Mouse (Mus musculus): ENCODE measurements at regions not wholly inside any gene's neighbourhood (a gene's known extent, or its start where the extent isn't known, plus 50 kb on each side); places are given as distances from the start of the nearest gene placed in this dataset.

DNA sequence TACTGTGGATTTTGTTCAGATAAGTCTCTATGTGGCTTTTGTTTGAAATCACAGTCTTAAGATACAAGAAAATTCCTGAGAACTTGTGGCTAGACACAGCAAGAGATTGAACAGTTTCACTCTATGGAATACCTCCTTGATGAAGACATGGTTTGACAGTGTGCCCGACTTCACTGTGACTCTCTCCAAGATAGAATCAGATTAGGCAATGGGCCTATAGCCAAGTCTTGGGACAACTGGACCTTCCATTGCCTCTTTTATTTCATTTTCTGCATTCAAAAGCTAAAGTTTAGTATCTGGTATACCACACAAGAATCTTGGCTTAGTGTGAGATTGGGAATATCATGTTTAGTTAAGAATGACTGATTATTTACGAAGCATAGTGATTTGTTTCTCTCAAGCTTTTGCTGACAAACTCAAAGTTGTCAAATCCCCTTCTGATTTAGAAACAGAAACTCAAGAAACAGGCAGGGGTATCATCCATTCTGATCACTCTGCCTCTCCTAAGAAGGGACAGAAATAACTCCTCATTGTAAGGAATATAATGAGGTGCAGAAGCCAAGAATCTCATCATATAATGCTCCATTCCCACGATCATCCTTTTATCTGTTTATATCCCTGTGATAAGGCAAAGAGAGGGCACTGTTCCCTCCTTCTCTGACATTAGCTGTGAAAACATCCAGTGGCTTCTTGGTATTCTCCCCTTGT lies 317.6 kb upstream of the Rasgrp1 start:
- WGBS (ENCODE audit: insufficient replicate concordance), result 60% methylated on average over 3 of the region's 3 CpGs
- Histone ChIP-seq H3K4me2 (no peak overlapping the region), H3K9ac (no peak overlapping the region), H3K9me3 (replicated peaks) (no peaks in the 10 kb centered on the region), H3K4me3 (replicated peaks) (no peak overlapping the region), H3K36me3 (replicated peaks) (no peaks in the 10 kb centered on the region), H3K27me3 (no peaks in the 10 kb centered on the region), H3K4me1 (replicated peaks) (no peaks in the 10 kb centered on the region), H3K27ac (replicated peaks) (no peak overlapping the region)
- ATAC-seq (ENCODE audit: insufficient read depth), result no peak

DNA sequence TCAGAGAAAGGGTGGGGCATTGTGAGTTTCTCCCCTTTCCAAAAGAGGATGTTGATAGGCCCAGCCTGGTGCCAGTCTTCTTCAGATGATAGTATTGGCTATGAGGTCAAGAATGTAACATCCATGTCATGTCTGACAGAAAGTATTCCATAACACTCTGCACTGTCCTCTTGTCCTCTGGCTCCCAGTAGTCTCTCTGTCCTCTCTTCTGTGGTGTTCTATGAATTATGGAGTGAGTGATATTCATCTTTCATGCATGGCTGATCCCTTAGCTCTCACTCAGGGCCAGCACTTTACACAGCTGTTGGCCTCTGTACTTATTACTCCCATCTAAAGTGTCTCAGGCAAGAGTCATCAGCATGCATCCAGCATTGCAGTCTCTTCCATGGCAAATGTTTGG lies 319.9 kb upstream of the Rasgrp1 start:
- ATAC-seq (ENCODE audit: insufficient read depth), result no peak
- no peaks in the 10 kb centered on the region for H3K36me3 ChIP-seq (replicated peaks)
- no peak overlapping the region for H3K9ac ChIP-seq
- no peaks in the 10 kb centered on the region for H3K9me3 ChIP-seq (replicated peaks)
- H3K4me1 ChIP-seq (replicated peaks), result no peaks in the 10 kb centered on the region
- no peaks in the 10 kb centered on the region for H3K27me3 ChIP-seq
- no peak overlapping the region for H3K4me2 ChIP-seq
- no peak overlapping the region for H3K4me3 ChIP-seq (replicated peaks)
- no peak overlapping the region for H3K27ac ChIP-seq (replicated peaks)

DNA sequence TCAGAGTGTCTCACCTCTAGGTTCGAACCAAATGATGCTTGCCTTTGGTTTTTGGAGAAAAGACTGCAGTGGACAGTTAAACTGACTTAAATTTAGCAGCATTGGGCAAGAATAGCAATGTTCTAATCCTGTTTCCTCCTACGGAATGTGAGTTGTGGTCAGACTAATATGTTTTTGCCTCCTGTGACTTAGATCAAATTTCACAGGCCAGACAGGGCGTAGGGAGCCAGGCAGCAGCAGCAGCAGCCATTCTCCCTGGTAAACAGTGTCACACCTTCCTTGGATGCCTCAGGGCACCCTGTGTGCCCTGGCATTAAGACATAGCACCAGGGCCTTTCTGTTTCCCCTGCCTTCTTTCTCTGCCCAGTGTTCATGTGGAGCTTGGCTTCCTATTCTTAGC lies 323.7 kb upstream of the Rasgrp1 start:
- H3K4me3 ChIP-seq (replicated peaks), result no peak overlapping the region
- no peaks in the 10 kb centered on the region for H3K9me3 ChIP-seq (replicated peaks)
- no peaks in the 10 kb centered on the region for H3K27me3 ChIP-seq
- no peak for ATAC-seq (ENCODE audit: insufficient read depth)
- no peak overlapping the region for H3K4me2 ChIP-seq
- H3K4me1 ChIP-seq (replicated peaks), result no peaks in the 10 kb centered on the region
- H3K27ac ChIP-seq (replicated peaks), result no peak overlapping the region
- WGBS (ENCODE audit: insufficient replicate concordance), result 37% methylated on average over 3 of the region's 3 CpGs
- H3K36me3 ChIP-seq (replicated peaks), result no peaks in the 10 kb centered on the region
- no peak overlapping the region for H3K9ac ChIP-seq

DNA sequence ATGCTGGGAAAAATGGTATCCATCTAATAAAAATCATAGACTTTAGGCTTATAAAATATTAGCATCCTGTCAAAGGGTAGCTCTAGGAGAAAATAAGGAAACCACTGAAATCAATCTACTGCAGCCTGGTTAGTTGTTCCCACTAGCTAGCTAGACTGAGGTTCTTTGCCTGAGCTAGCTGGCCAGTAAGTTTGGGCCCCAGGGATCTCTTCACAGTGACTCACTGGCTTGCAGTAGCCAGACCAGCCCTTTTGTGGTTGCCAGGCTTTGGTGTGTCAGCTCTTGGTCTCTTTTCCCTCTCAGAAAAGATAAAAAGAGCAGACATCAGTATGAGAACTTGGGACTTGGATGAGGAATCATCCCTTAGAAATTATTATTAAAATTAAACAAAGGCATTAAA lies 325.3 kb upstream of the Rasgrp1 start:
- no peak overlapping the region for H3K4me3 ChIP-seq (replicated peaks)
- no peaks in the 10 kb centered on the region for H3K4me1 ChIP-seq (replicated peaks)
- no peak overlapping the region for H3K9ac ChIP-seq
- no peak overlapping the region for H3K27ac ChIP-seq (replicated peaks)
- H3K36me3 ChIP-seq (replicated peaks), result no peaks in the 10 kb centered on the region
- no peaks in the 10 kb centered on the region for H3K9me3 ChIP-seq (replicated peaks)
- H3K4me2 ChIP-seq, result no peak overlapping the region
- H3K27me3 ChIP-seq, result no peaks in the 10 kb centered on the region
- ATAC-seq (ENCODE audit: insufficient read depth), result no peak

DNA sequence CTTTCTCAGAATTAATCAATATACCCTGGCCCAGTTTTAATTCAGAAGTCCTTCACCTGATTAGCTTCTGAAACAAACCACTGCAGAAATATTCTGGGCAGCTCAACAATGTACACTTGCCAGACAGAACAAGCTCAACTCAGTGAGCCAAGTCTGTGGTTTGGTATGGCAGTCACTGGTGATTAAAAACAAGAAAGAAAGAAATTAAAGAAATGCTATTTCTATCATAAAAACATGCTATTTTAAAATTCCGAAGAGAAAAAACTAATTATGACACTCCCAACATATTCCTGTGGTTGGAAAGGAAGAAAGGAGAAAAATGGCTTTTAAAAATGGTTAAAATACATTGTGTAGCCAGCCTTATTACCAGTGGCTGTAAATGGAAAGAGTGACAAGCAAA lies 332.1 kb upstream of the Rasgrp1 start:
- WGBS (ENCODE audit: insufficient replicate concordance), result 38% methylated on average over 1 of the region's 1 CpGs
- no peak overlapping the region for H3K4me2 ChIP-seq
- H3K4me1 ChIP-seq (replicated peaks), result no peaks in the 10 kb centered on the region
- H3K9me3 ChIP-seq (replicated peaks), result no peaks in the 10 kb centered on the region
- H3K27ac ChIP-seq (replicated peaks), result no peak overlapping the region
- no peaks in the 10 kb centered on the region for H3K36me3 ChIP-seq (replicated peaks)
- H3K27me3 ChIP-seq, result no peaks in the 10 kb centered on the region
- no peak overlapping the region for H3K9ac ChIP-seq
- H3K4me3 ChIP-seq (replicated peaks), result no peak overlapping the region
- no peak for ATAC-seq (ENCODE audit: insufficient read depth)

DNA sequence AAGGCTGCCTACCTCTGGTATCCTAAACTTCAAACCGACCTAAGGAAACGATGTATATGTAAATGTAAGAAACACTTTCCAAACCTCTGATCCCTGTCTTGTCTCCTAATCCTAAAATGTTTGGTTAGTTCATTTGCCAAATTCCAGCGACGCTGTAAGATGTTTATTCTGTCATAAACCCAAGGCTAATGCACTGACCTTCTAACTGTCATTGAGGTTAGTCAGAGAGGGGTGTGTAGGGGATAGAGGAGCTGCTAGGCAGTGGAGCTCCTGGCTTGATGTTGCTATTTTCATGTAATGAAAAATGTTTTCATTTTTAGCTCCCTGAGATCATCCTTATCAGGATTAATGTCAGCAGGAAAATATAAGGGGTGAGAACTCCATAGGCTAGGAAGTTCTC lies 335.8 kb upstream of the Rasgrp1 start:
- WGBS (ENCODE audit: insufficient replicate concordance), result 51% methylated on average over 4 of the region's 4 CpGs
- ATAC-seq (ENCODE audit: insufficient read depth), result no peak
- no peaks in the 10 kb centered on the region for H3K4me1 ChIP-seq (replicated peaks)
- H3K4me2 ChIP-seq, result no peak overlapping the region
- H3K9ac ChIP-seq, result no peak overlapping the region
- no peaks in the 10 kb centered on the region for H3K27me3 ChIP-seq
- no peaks in the 10 kb centered on the region for H3K9me3 ChIP-seq (replicated peaks)
- H3K27ac ChIP-seq (replicated peaks), result no peak overlapping the region
- H3K36me3 ChIP-seq (replicated peaks), result no peaks in the 10 kb centered on the region
- H3K4me3 ChIP-seq (replicated peaks), result no peak overlapping the region

DNA sequence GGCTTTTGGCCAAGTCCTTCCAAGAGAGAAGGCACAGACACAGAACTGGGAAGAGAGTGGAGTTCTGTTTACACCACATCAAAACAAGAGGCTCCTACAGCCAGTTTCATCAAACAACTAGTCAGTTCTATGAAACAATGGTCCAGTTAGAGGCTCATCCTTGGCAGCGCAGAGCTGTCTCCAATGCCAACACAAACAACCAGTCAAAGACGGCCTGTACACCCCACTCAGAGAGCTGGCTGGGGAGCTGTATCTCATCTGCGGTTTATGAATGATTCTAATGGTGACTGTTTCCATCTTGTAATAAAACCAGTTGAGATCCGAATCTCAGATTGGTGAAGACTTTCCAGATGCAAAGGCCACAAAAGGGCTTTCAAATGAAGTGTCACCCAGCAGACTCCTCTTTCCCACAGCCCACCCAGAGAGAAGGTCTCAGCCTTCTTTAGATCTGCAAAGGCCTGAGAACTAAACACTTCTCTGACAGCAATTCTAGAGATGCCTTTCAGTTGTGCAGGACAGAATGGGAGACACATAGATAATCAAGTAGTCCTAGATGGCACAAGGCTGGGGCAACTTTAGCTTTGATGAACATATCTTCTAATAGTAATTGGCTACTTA lies 343.1 kb upstream of the Rasgrp1 start:
- Histone ChIP-seq H3K27me3 (no peaks in the 10 kb centered on the region), H3K9me3 (replicated peaks) (no peaks in the 10 kb centered on the region), H3K4me1 (replicated peaks) (no peaks in the 10 kb centered on the region), H3K9ac (no peak overlapping the region), H3K27ac (replicated peaks) (no peak overlapping the region), H3K4me2 (no peak overlapping the region), H3K4me3 (replicated peaks) (no peak overlapping the region), H3K36me3 (replicated peaks) (no peaks in the 10 kb centered on the region)
- WGBS (ENCODE audit: insufficient replicate concordance), result 65% methylated on average over 4 of the region's 4 CpGs
- no peak for ATAC-seq (ENCODE audit: insufficient read depth)

DNA sequence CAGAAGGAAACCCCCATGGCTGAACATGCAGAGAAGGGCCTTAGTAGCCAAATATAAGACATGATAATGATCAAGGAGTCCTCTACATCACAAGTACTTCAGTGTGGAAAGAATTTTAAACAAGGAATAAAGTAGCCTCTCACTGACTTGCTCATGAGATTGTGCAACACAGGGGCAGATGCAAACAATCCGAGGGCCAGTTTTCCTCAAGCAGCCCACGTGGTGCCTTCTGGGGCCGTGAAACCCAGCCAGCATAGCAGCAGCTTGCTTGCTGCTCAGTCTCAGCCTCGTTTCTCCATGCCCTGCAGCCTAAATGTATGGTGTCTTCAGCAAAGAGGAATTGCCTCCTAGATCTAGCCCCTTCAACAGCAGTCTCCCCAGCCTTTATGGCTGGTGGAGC lies 350.7 kb upstream of the Rasgrp1 start:
- Histone ChIP-seq H3K27ac (replicated peaks) (no peak overlapping the region), H3K4me1 (replicated peaks) (no peaks in the 10 kb centered on the region), H3K9me3 (replicated peaks) (no peaks in the 10 kb centered on the region), H3K36me3 (replicated peaks) (no peaks in the 10 kb centered on the region), H3K9ac (no peak overlapping the region), H3K4me2 (no peak overlapping the region), H3K4me3 (replicated peaks) (no peak overlapping the region), H3K27me3 (no peaks in the 10 kb centered on the region)
- no peak for ATAC-seq (ENCODE audit: insufficient read depth)
- 52% methylated on average over 4 of the region's 4 CpGs for WGBS (ENCODE audit: insufficient replicate concordance)

DNA sequence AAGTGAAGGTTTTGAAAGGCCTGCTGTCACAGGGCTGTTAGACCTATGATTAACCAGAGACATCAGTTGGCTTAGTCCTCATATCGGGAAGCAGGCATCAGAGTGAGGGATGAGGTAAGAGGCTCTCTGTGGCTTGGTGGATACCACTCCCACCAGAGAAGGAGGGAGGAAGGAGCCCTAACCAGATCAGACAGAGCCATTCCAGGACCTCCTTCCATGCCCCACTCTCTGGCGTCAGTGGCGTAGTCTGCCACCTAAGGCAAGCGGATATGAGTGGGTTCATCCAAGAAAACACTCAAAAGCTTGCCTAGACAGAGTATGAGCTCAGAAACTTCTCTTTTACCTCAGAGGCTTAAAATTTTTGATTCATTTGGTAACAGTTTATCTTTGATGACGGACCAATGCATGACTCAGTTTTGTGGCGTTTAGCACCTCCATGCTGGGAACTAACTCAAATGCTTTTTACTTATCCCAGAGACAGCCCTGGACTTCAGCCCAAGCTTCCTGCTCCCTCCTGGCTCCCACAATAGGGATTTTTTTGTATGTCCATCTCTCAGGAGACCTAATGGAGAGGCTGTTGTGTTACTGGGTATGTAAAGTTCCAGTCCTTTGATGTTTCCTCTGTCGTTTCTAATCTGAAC lies 367.5 kb upstream of the Rasgrp1 start:
- Histone ChIP-seq H3K27me3 (no peaks in the 10 kb centered on the region), H3K27ac (replicated peaks) (no peak overlapping the region), H3K36me3 (replicated peaks) (no peaks in the 10 kb centered on the region), H3K4me2 (no peak overlapping the region), H3K4me3 (replicated peaks) (no peak overlapping the region), H3K9me3 (replicated peaks) (no peaks in the 10 kb centered on the region), H3K9ac (no peak overlapping the region), H3K4me1 (replicated peaks) (no peaks in the 10 kb centered on the region)
- ATAC-seq (ENCODE audit: insufficient read depth), result no peak
- WGBS (ENCODE audit: insufficient replicate concordance), result 73% methylated on average over 7 of the region's 7 CpGs

DNA sequence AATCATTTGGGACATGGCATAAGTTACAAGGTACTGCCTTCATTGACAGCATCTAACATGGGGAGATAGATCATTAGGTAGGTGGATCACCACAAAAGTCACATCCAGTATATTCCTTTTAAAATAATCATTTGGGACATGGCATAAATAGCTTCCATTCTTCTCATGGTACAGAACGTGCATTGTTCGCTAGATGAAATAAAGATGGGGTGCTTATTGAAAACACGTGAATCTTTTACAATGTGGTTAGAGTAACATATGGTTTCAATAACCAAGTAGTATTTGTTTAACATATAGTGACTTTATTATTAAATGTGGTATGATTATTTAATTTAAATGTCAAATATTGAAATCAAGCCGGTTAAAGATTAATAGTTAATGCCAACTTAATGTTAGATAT lies 381.3 kb upstream of the Rasgrp1 start:
- Histone ChIP-seq H3K4me2 (no peak overlapping the region), H3K27ac (replicated peaks) (no peak overlapping the region), H3K9me3 (replicated peaks) (no peaks in the 10 kb centered on the region), H3K4me1 (replicated peaks) (no peaks in the 10 kb centered on the region), H3K4me3 (replicated peaks) (no peak overlapping the region), H3K36me3 (replicated peaks) (no peaks in the 10 kb centered on the region), H3K27me3 (no peaks in the 10 kb centered on the region), H3K9ac (no peak overlapping the region)
- ATAC-seq (ENCODE audit: insufficient read depth), result no peak
- WGBS (ENCODE audit: insufficient replicate concordance), result 65% methylated on average over 4 of the region's 4 CpGs

DNA sequence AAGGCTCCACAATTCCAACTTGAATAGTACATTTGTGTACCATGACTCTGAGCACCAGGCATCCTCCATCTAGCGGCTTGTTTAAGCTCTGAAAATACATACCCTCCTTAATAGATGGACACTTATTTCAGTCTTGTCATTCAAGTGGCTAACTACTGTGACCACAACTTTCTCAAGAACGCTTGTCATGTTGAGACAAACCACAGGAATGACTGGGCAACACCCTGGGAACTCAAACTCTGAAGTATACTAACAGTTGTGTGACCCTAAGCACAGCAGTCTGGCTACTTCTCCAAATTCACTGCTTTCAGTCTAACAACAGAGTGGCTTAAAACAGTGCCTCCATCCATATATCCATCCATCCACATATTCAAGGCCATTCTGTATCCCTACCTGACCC lies 380.4 kb upstream of the Thbs1 start:
- no peak for ATAC-seq (ENCODE audit: insufficient read depth)
- Histone ChIP-seq H3K27me3 (no peaks in the 10 kb centered on the region), H3K36me3 (replicated peaks) (no peaks in the 10 kb centered on the region), H3K4me1 (replicated peaks) (no peaks in the 10 kb centered on the region), H3K4me2 (no peak overlapping the region), H3K27ac (replicated peaks) (no peak overlapping the region), H3K9me3 (replicated peaks) (no peaks in the 10 kb centered on the region), H3K9ac (no peak overlapping the region), H3K4me3 (replicated peaks) (no peak overlapping the region)
- 31% methylated on average over 2 of the region's 2 CpGs for WGBS (ENCODE audit: insufficient replicate concordance)

DNA sequence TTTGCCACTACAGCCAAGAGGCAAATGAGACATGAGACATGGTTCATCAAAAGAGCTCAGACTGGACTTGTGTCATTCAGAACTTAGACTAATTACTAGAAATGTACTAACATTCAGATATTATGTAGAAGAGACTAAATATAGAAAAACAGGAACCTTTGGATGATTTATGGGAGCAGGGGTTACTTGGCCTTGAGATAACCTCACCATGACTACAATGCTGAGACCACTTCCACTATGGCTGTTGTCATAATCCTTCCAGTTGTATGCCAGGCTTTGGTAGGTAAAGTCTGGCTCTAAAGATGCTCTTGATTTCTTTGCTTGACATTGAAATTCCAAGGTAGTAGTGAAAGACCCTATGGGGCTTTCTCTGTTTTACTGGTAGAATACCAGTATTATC lies 369.3 kb upstream of the Thbs1 start:
- Histone ChIP-seq H3K4me2 (no peak overlapping the region), H3K9me3 (replicated peaks) (no peaks in the 10 kb centered on the region), H3K9ac (no peak overlapping the region), H3K27ac (replicated peaks) (no peak overlapping the region), H3K36me3 (replicated peaks) (no peaks in the 10 kb centered on the region), H3K4me3 (replicated peaks) (no peak overlapping the region), H3K4me1 (replicated peaks) (no peaks in the 10 kb centered on the region), H3K27me3 (no peaks in the 10 kb centered on the region)
- ATAC-seq (ENCODE audit: insufficient read depth), result no peak

Data from liver, embryonic 15.5 days (tissue).